Mouse (Mus musculus) liver, postnatal 0 days (tissue): ENCODE data around the gene Eif4e. TPM values are rescaled to one million over a fixed set of nuclear protein-coding genes. Genes with fewer than 3 reads are reported as not detected.
A peak's percentile ranks its signal among the peaks of the same experiment; 100 is the strongest.

ENCODE experiments used
- ATAC-seq: fragments of 200-750 bp; cut with Nextera tagmentation; 2 replicates; pipeline ENCODE4 v1.8.0; 2017; ENCODE audit warnings: mild to moderate bottlenecking, moderate library complexity
- DNase-seq: peaks from one replicate; pipeline ENCODE4 v3.0.0-alpha.2; 2016
- H3K27ac ChIP-seq: fragments of 300-500 bp; sonication (generic); 2 replicates; pipeline ENCODE4 v1.5.1; 2014; ENCODE audit warnings: antibody characterized with exemption, moderate library complexity, mild to moderate bottlenecking, low read depth
- H3K27me3 ChIP-seq: fragments of 300-500 bp; sonication (generic); 2 replicates; pipeline ENCODE4 v1.6.1; 2014; ENCODE audit warnings: low read length, control low read depth, mixed read lengths; ENCODE audit not compliant: insufficient read depth
- H3K36me3 ChIP-seq: fragments of 300-500 bp; sonication (generic); replicated peaks from 2 replicates; pipeline ENCODE4 v1.6.1; 2014; ENCODE audit warnings: mild to moderate bottlenecking, control low read depth, low read length, moderate library complexity, mixed read lengths; ENCODE audit not compliant: insufficient read depth
- H3K4me1 ChIP-seq: fragments of 300-500 bp; sonication (generic); 2 replicates; pipeline ENCODE4 v1.6.1; 2014; ENCODE audit warnings: antibody characterized with exemption, mild to moderate bottlenecking, control low read depth; ENCODE audit not compliant: insufficient read depth
- H3K4me2 ChIP-seq: fragments of 300-500 bp; sonication (generic); 2 replicates; pipeline ENCODE4 v1.6.1; 2014; ENCODE audit warnings: low read depth, mild to moderate bottlenecking, low read length, moderate library complexity, mixed read lengths
- H3K4me3 ChIP-seq: fragments of 300-500 bp; sonication (generic); 2 replicates; pipeline ENCODE4 v1.5.1; 2014; ENCODE audit warnings: low read depth, low read length
- H3K9ac ChIP-seq: fragments of 300-500 bp; sonication (generic); replicated peaks from 2 replicates; pipeline ENCODE4 v1.6.1; 2014; ENCODE audit warnings: mild to moderate bottlenecking, moderate library complexity
- H3K9me3 ChIP-seq: fragments of 300-500 bp; sonication (generic); 2 replicates; pipeline ENCODE4 v1.6.1; 2016; ENCODE audit warnings: mild to moderate bottlenecking, control low read depth, low read length, mixed read lengths
- CTCF ChIP-seq: sonication (generic); IDR thresholded peaks from 2 replicates; pipeline ENCODE4 v1.5.1; 2016; ENCODE audit warnings: antibody characterized with exemption, low read depth
- EP300 ChIP-seq: IDR thresholded peaks from 2 replicates; pipeline ENCODE4 v1.6.1; 2016; ENCODE audit warnings: antibody characterized with exemption, low read depth, mild to moderate bottlenecking
- WGBS: fragments of 180-500 bp; shearing (Covaris S2); extraction: QIAGEN DNeasy Blood & Tissue Kit; methylation state at CpG from one replicate; pipeline ENCODE4 v1.1.7; 2014; ENCODE audit not compliant: insufficient replicate concordance; 5-methylcytosine and 5-hydroxymethylcytosine counted together
- polyA plus RNA-seq: library from polyadenylated mRNA; unstranded; fragments of >200 nt; fragmentation: Nextera tagmentation; extraction: Ambion mirVana; gene quantifications from 2 replicates; pipeline ENCODE4 v1.2.1, GENCODE M21; 2015

Gene Eif4e
- 93.7 and 98.3 TPM in 2 replicates for polyA plus RNA-seq

DNA sequence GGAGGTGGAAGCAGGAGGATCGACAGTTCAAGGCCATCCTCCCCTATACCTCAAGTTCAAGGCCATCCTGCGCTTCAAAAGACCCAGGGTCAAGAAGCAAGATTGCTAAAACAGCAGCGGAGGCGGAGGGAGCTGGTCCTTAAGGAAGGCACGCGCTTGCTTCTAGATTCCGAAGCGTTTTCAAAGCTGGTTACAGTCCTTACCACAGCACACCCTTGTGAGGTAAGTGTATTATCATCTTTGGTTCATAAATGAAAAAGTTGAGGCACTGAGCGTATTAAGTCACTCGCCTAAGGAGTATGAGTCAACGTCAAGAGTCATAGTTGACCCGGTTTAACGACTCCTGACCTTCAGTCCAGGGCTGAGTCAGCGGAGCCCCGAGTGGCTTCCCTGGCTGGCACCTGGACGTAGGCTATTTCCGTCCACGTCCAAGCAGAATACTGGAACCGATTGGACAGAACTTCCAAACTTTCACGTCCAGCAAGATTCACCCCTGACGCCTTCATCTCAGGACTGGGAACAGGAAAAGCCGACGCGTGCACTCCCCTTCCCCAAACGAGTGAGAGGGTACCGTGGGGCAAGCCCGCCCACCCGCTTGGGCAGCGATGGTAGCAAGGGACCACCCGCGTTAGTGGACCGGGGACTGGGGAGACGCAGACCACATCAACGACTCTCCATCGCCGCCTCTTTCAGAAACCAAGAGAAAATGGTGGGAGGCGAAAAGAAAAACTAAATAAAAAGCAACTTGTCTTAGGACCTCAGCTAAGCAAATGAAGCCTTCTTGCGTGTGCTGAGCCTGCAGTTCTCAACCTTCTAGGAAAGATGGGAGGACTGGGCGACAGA, at the start of gene Eif4e:
TSS of gene Eif4e (plus strand) at position 107 of the 843 bp plus-strand sequence.
- Histone ChIP-seq H3K9me3 (no peaks in the 10 kb centered on the region), H3K4me2 (peak within 1 kb of the TSS; percentile 95), H3K27ac (peak within 1 kb of the TSS; percentile 92), H3K4me1 (peaks cover 36% of the 10 kb centered on the region), H3K36me3 (no peaks in the 10 kb centered on the region), H3K27me3 (no peaks in the 10 kb centered on the region), H3K9ac (peak within 1 kb of the TSS; percentile 84), H3K4me3 (peak within 1 kb of the TSS; percentile 98)
- WGBS: 2% methylated on average over 39 of the region's 39 CpGs
- TF ChIP-seq CTCF (no peak), EP300 (no peak)
- ATAC-seq (peak; percentile 37), DNase-seq (peak; percentile 63)

DNA sequence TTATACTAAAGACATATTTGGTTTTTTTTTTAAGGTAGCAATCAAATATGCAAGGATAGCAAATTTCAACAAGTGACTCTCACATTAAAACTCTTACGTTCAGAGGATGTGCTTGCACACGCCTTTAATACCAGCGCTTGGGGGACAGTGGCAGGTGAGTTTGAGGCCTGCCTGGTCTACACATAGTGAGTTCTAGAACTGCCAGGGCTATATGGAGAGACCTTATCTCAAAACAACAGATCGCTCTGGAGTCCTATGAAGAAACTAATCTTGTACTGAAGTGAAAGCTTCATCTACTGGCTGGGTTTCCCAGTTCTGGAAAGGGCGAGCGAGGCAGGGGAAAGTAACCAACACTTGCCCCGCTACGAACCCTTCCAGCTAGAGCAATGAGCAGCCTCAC, 46.5 kb upstream of the Eif4e start:
- Histone ChIP-seq H3K36me3 (peaks cover 22% of the 10 kb centered on the region), H3K4me2 (no peak overlapping the region), H3K9me3 (no peaks in the 10 kb centered on the region), H3K27me3 (no peaks in the 10 kb centered on the region), H3K27ac (no peak overlapping the region), H3K9ac (no peak overlapping the region), H3K4me1 (no peaks in the 10 kb centered on the region), H3K4me3 (no peak overlapping the region)
- WGBS: 72% methylated on average over 8 of the region's 8 CpGs
- TF ChIP-seq EP300 (no peak), CTCF (no peak)
- no peak for ATAC-seq
- DNase-seq: no peak

DNA sequence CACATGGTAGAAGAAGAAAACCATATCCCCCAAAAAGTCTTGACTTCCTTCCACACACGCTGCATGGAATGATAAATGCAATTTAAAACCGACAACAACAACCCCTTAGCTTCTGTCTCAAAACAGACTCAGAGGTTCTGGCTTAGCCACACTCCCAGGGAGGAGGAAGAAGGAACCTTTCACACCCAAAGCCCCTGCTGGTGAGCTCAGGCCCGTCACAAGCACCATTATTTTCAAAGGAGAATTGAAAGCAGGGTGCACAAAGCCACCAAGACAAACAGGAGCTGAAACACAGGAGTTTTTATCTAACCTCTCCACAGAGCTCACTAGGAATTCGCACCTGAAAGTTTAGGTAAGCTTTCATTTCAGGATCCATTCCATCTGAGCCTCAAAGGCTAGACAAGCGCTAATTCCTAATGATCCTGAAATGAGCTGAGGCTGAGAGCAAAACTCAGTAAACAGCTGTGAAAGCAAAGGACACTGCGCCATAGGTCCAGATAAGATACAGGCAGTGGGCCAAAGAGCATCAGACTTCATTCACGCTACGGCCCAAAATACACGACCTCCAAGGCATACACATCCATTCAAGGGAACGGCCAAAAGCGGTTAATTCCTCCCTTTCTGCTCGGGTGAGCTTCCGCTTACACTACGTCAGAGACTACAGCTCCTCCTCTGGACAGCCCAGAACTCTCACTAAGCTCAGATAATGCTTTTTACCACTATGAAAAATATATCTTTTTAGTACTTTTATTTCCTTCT, 44.3 kb upstream of the Eif4e start:
- Histone ChIP-seq H3K4me1 (no peaks in the 10 kb centered on the region), H3K4me3 (no peak overlapping the region), H3K36me3 (peaks cover 22% of the 10 kb centered on the region), H3K4me2 (peak overlapping the region; percentile 30; the same call in 1 of the 2 replicates), H3K9ac (peak overlapping the region; percentile 30), H3K27me3 (no peaks in the 10 kb centered on the region), H3K9me3 (no peaks in the 10 kb centered on the region), H3K27ac (peak overlapping the region; percentile 48)
- DNase-seq (no peak), ATAC-seq (0 out of 2 replicates have a peak, but pooled peaks have one; percentile 25)
- 50% methylated on average over 14 of the region's 14 CpGs for WGBS
- no peak for TF ChIP-seq EP300
- TF ChIP-seq CTCF: 0 out of 2 replicates have a peak, but pooled peaks have one; percentile 2

DNA sequence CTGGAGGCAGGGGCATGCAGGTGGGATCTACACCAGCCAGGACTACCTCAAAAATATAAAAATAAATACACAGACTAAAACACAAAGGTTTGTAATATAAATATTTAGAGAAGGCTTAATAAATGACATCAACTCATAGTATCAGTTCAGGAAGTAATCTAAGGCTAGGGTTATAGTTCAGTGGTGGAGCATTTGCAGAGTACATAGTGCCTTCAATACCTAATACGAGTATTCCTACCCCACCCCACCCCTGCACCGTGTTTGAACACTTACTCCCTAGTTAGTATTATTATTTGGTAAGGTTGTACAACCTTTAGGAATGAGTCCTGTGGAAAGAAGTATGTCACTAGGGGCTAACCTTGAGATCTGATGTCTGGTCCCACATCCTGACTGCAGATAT, 42.7 kb upstream of the Eif4e start:
- WGBS: 74% methylated on average over 2 of the region's 2 CpGs
- Histone ChIP-seq H3K27ac (no peak overlapping the region), H3K4me1 (peaks cover 4% of the 10 kb centered on the region; the same call in 1 of the 2 replicates), H3K4me3 (no peak overlapping the region), H3K9ac (no peak overlapping the region), H3K9me3 (no peaks in the 10 kb centered on the region), H3K36me3 (peaks cover 22% of the 10 kb centered on the region), H3K4me2 (no peak overlapping the region), H3K27me3 (no peaks in the 10 kb centered on the region)
- no peak for DNase-seq
- TF ChIP-seq EP300: no peak
- TF ChIP-seq CTCF: no peak
- ATAC-seq: no peak

DNA sequence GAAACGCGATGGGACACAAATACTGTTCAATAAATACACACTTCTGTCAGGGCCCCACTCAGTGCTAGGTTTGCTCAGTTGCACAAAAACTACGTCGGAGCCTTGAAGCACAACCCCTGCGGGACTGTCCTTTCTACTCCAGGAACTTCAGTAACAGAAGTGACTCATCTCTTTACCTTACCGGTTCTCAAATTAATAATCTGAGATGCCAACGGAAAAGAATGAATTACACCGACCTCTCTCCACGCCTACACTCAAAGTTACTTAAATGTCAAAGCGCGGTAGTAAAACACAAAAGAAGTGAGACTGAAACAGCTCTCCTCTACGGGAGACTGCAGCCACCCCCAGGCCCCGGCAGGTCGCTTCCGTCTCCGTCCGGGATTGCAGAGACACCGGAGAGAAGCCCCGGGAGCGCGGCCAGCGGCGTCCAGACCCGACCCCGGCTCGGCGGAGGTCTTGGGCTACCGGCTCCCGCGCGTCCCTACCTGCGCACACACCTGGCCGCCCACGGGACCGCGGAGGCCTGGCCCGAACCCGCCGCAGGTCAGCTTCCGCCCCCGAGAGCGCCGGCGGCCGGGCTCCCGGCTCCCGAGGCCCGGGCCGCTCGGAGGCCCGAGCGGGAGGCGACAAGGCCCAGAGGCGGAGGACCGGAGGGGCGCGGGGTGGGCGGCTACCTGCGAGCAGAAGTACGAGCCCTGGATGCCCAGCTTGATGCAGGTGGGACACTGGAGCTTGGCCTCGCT, 37.2 kb upstream of the Eif4e start:
- DNase-seq (no peak), ATAC-seq (peak; percentile 65)
- Histone ChIP-seq H3K4me3 (peak overlapping the region; percentile 94), H3K36me3 (0 out of 2 replicates have a peak, but pooled peaks cover 2% of the 10 kb centered on the region), H3K9ac (peak overlapping the region; percentile 91), H3K4me1 (peaks cover 7% of the 10 kb centered on the region; the same call in 1 of the 2 replicates), H3K4me2 (peak overlapping the region; percentile 77), H3K27ac (peak overlapping the region; percentile 83), H3K9me3 (no peaks in the 10 kb centered on the region), H3K27me3 (no peaks in the 10 kb centered on the region)
- TF ChIP-seq EP300: no peak
- TF ChIP-seq CTCF: no peak
- WGBS: under 1% methylated on average over 53 of the region's 61 CpGs
